Mouse (Mus musculus): ENCODE data around the gene Zbtb16.

DNA sequence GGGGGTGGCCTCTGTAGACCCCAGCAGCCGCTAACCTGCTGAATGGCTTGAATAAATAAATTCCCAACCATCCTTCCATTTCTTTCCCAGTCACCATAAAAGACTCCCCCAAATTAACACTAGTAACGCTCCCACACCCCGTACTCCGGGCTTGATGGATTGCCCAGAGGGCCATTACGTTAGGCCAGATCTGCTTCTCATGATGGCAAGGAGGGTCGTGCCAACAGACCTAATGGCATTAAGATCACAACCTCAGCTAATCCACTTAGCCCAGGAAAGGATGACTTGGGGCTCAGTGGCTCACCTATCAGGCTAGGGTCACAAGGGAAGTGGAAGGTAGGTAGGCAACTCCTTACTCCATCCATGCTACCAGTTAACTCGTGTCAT lies 12.7 kb downstream of the Zbtb16 start:
- TF ChIP-seq GATA1 (IDR thresholded peaks at IDR 0.05; ENCODE audit: borderline replicate concordance, low read length) (no peak), CTCF (IDR thresholded peaks at IDR 0.05; ENCODE audit: low read depth, low read length) (no peak), POLR2AphosphoS5 (IDR thresholded peaks at IDR 0.05; ENCODE audit: insufficient replicate concordance, low read depth, low read length) (no peak), TAL1 (conservative IDR thresholded peaks at IDR 0.05; ENCODE audit: low read depth, low read length) (no peak)
